Mouse (Mus musculus) liver, embryonic 11.5 days (tissue): ENCODE data around the gene Tubg1. TPM values are rescaled to one million over a fixed set of nuclear protein-coding genes. Genes with fewer than 3 reads are reported as not detected.
A peak's percentile ranks its signal among the peaks of the same experiment; 100 is the strongest.

Source experiments
- ATAC-seq: fragments of 200-750 bp; cut with Nextera tagmentation; replicated peaks from 2 replicates; pipeline ENCODE4 v1.8.0; 2017; ENCODE audit warnings: moderate number of reproducible peaks, mild to moderate bottlenecking, moderate TSS enrichment, moderate library complexity; ENCODE audit not compliant: low FRiP score
- DNase-seq: peaks from one replicate; pipeline ENCODE4 v3.0.0-alpha.2; 2017; ENCODE audit warnings: low spot score
- H3K27ac ChIP-seq: fragments of 300-500 bp; sonication (generic); 2 replicates; pipeline ENCODE4 v1.5.1; 2014; ENCODE audit warnings: mild to moderate bottlenecking, low read depth, low read length, control low read depth
- H3K27me3 ChIP-seq: fragments of 300-500 bp; sonication (generic); replicated peaks from 2 replicates; pipeline ENCODE4 v1.6.1; 2014; ENCODE audit warnings: low read length, mixed read lengths; ENCODE audit not compliant: control insufficient read depth, insufficient read depth
- H3K36me3 ChIP-seq: fragments of 300-500 bp; sonication (generic); 2 replicates; pipeline ENCODE4 v1.6.1; 2014; ENCODE audit warnings: mild to moderate bottlenecking, low read length, moderate library complexity, mixed read lengths; ENCODE audit not compliant: control insufficient read depth, insufficient read depth
- H3K4me1 ChIP-seq: fragments of 300-500 bp; sonication (generic); replicated peaks from 2 replicates; pipeline ENCODE4 v1.6.1; 2014; ENCODE audit warnings: low read length, mixed read lengths; ENCODE audit not compliant: control insufficient read depth, insufficient read depth
- H3K4me2 ChIP-seq: fragments of 300-500 bp; sonication (generic); 2 replicates; pipeline ENCODE4 v1.6.1; 2014; ENCODE audit warnings: mild to moderate bottlenecking, control low read depth, moderate library complexity
- H3K4me3 ChIP-seq: fragments of 300-500 bp; sonication (generic); 2 replicates; pipeline ENCODE4 v1.5.1; 2014; ENCODE audit warnings: low read depth, low read length, control low read depth
- H3K9ac ChIP-seq: fragments of 300-500 bp; sonication (generic); 2 replicates; pipeline ENCODE4 v1.6.1; 2014; ENCODE audit warnings: low read depth, low read length, control low read depth
- H3K9me3 ChIP-seq: fragments of 300-500 bp; sonication (generic); 2 replicates; pipeline ENCODE4 v1.6.1; 2016; ENCODE audit warnings: low read length, inconsistent platforms, mixed read lengths; ENCODE audit not compliant: control insufficient read depth
- WGBS: fragments of 180-500 bp; shearing (Covaris S2); extraction: QIAGEN DNeasy Blood & Tissue Kit; methylation state at CpG from one replicate; pipeline ENCODE4 v1.1.7; 2014; 5-methylcytosine and 5-hydroxymethylcytosine counted together
- polyA plus RNA-seq: library from polyadenylated mRNA; unstranded; fragments of >200 nt; fragmentation: Nextera tagmentation; extraction: Ambion mirVana; gene quantifications from 2 replicates; pipeline ENCODE4 v1.2.1, GENCODE M21; 2014

The Tubg1 gene
- polyA plus RNA-seq, 1 experiment from 2014 or later: 82.3 TPM

GRCm38 (mm10) chr11:101128996-101129577, 9.3 kb downstream of the Tubg1 start:
- Histone ChIP-seq H3K9me3 (no peaks in the 10 kb centered on the region), H3K4me2 (no peak overlapping the region), H3K27ac (no peak overlapping the region), H3K9ac (no peak overlapping the region), H3K4me1 (peaks cover 8% of the 10 kb centered on the region), H3K36me3 (peaks cover 19% of the 10 kb centered on the region), H3K27me3 (no peaks in the 10 kb centered on the region), H3K4me3 (no peak overlapping the region)
- ATAC-seq (no peak), DNase-seq (no peak)
- WGBS: 78% methylated on average over 11 of the region's 11 CpGs

GRCm38 (mm10) chr11:101130056-101130756, 10.5 kb downstream of the Tubg1 start:
- H3K27me3 ChIP-seq: no peaks in the 10 kb centered on the region
- ATAC-seq (no peak), DNase-seq (no peak)
- H3K9me3 ChIP-seq: no peaks in the 10 kb centered on the region
- peaks cover 8% of the 10 kb centered on the region for H3K4me1 ChIP-seq
- H3K36me3 ChIP-seq: peaks cover 19% of the 10 kb centered on the region
- H3K9ac ChIP-seq: no peak overlapping the region; the same call in 1 of the 2 replicates
- H3K27ac ChIP-seq: no peak overlapping the region
- WGBS: 39% methylated on average over 18 of the region's 18 CpGs
- no peak overlapping the region for H3K4me3 ChIP-seq
- no peak overlapping the region for H3K4me2 ChIP-seq

- H3K4me2 ChIP-seq: no peak overlapping the region
- H3K9ac ChIP-seq: no peak overlapping the region
- DNase-seq (no peak), ATAC-seq (no peak)
- peaks cover 8% of the 10 kb centered on the region for H3K4me1 ChIP-seq
- no peaks in the 10 kb centered on the region for H3K27me3 ChIP-seq
- H3K36me3 ChIP-seq: peaks cover 10% of the 10 kb centered on the region
- H3K27ac ChIP-seq: no peak overlapping the region; the same call in 1 of the 2 replicates
- whole genome bisulfite sequencing: 73% methylated on average over 2 of the region's 2 CpGs
- no peak overlapping the region for H3K4me3 ChIP-seq
- no peaks in the 10 kb centered on the region for H3K9me3 ChIP-seq
Measured at GRCm38 (mm10) chr11:101131187-101131586, 11.4 kb downstream of the Tubg1 start.

GRCm38 (mm10) chr11:101131701-101132100, 12.0 kb downstream of the Tubg1 start:
- H3K27ac ChIP-seq: no peak overlapping the region
- WGBS: 86% methylated on average over 6 of the region's 6 CpGs
- H3K9me3 ChIP-seq: no peaks in the 10 kb centered on the region
- DNase-seq: no peak
- H3K4me2 ChIP-seq: no peak overlapping the region
- no peaks in the 10 kb centered on the region for H3K27me3 ChIP-seq
- H3K36me3 ChIP-seq: peaks cover 5% of the 10 kb centered on the region
- H3K9ac ChIP-seq: no peak overlapping the region
- ATAC-seq: no peak
- H3K4me1 ChIP-seq: peaks cover 8% of the 10 kb centered on the region
- H3K4me3 ChIP-seq: no peak overlapping the region

- 37% methylated on average over 12 of the region's 12 CpGs for WGBS
Measured at GRCm38 (mm10) chr11:101133037-101133436, 13.3 kb downstream of the Tubg1 start.

GRCm38 (mm10) chr11:101134217-101134865, 14.6 kb downstream of the Tubg1 start:
- ATAC-seq (no peak), DNase-seq (no peak)
- no peak overlapping the region for H3K4me3 ChIP-seq
- peaks cover 8% of the 10 kb centered on the region for H3K4me1 ChIP-seq
- H3K4me2 ChIP-seq: no peak overlapping the region
- 79% methylated on average over 13 of the region's 13 CpGs for WGBS
- peaks cover 8% of the 10 kb centered on the region for H3K27me3 ChIP-seq
- no peak overlapping the region for H3K27ac ChIP-seq
- H3K9ac ChIP-seq: no peak overlapping the region
- no peaks in the 10 kb centered on the region for H3K9me3 ChIP-seq
- H3K36me3 ChIP-seq: no peaks in the 10 kb centered on the region

More at GRCm38 (mm10) chr11:101133037-101133436, 13.3 kb downstream of the Tubg1 start:
- H3K36me3 ChIP-seq: no peaks in the 10 kb centered on the region
- ATAC-seq (no peak), DNase-seq (no peak)
- no peak overlapping the region for H3K9ac ChIP-seq
- H3K4me2 ChIP-seq: no peak overlapping the region
- no peak overlapping the region for H3K27ac ChIP-seq
- H3K4me3 ChIP-seq: no peak overlapping the region
- H3K9me3 ChIP-seq: no peaks in the 10 kb centered on the region
- H3K27me3 ChIP-seq: no peaks in the 10 kb centered on the region
- peaks cover 8% of the 10 kb centered on the region for H3K4me1 ChIP-seq

GRCm38 (mm10) chr11:101137000-101137399, 17.3 kb downstream of the Tubg1 start:
- H3K36me3 ChIP-seq: no peaks in the 10 kb centered on the region
- no peak overlapping the region for H3K27ac ChIP-seq
- no peak overlapping the region for H3K9ac ChIP-seq
- no peak overlapping the region for H3K4me2 ChIP-seq
- DNase-seq (no peak), ATAC-seq (no peak)
- H3K27me3 ChIP-seq: peaks cover 33% of the 10 kb centered on the region
- WGBS: 78% methylated on average over 7 of the region's 7 CpGs
- H3K4me1 ChIP-seq: no peaks in the 10 kb centered on the region; the same call in 1 of the 2 replicates
- no peak overlapping the region for H3K4me3 ChIP-seq
- no peaks in the 10 kb centered on the region for H3K9me3 ChIP-seq

GRCm38 (mm10) chr11:101138536-101139181, 18.9 kb downstream of the Tubg1 start:
- 25% methylated on average over 15 of the region's 15 CpGs for WGBS
- H3K9me3 ChIP-seq: no peaks in the 10 kb centered on the region
- ATAC-seq (no peak), DNase-seq (no peak)
- H3K36me3 ChIP-seq: no peaks in the 10 kb centered on the region
- H3K4me3 ChIP-seq: 0 out of 2 replicates have a peak overlapping the region, but pooled peaks have one; percentile 10
- no peak overlapping the region for H3K9ac ChIP-seq
- peaks cover 39% of the 10 kb centered on the region for H3K27me3 ChIP-seq
- peak overlapping the region; percentile 45 for H3K4me2 ChIP-seq
- no peak overlapping the region for H3K27ac ChIP-seq
- H3K4me1 ChIP-seq: peaks cover 2% of the 10 kb centered on the region; the same call in 1 of the 2 replicates
